Mouse (Mus musculus) testis, adult 2 months (tissue): ENCODE results near the gene Sptlc2. TPM values are rescaled to one million over a fixed set of nuclear protein-coding genes. Genes with fewer than 3 reads are reported as not detected.

ENCODE experiments used
- H3K27ac ChIP-seq: fragments of 200-500 bp; 2 replicates; pipeline ENCODE4 v1.5.1; 2012; ENCODE audit warnings: low read depth, low read length; ENCODE audit not compliant: control insufficient read depth, insufficient read depth
- H3K27me3 ChIP-seq: fragments of 200-500 bp; 2 replicates; pipeline ENCODE4 v1.6.1; 2012; ENCODE audit warnings: mild to moderate bottlenecking, low read length, moderate library complexity; ENCODE audit not compliant: control insufficient read depth, insufficient read depth
- H3K36me3 ChIP-seq: fragments of 200-500 bp; 2 replicates; pipeline ENCODE4 v1.6.1; 2012; ENCODE audit warnings: mild to moderate bottlenecking, low read length; ENCODE audit not compliant: control insufficient read depth, insufficient read depth
- H3K4me1 ChIP-seq: fragments of 200-500 bp; 2 replicates; pipeline ENCODE4 v1.6.1; 2012; ENCODE audit warnings: low read length; ENCODE audit not compliant: control insufficient read depth, insufficient read depth
- H3K4me3 ChIP-seq: fragments of 200-500 bp; 2 replicates; pipeline ENCODE4 v1.5.1; 2012; ENCODE audit warnings: low read depth, mild to moderate bottlenecking, low read length, moderate library complexity, mixed read lengths; ENCODE audit not compliant: control insufficient read depth
- CTCF ChIP-seq: fragments of 200-500 bp; IDR thresholded peaks from 2 replicates; pipeline ENCODE4 v1.5.1; 2012; ENCODE audit warnings: low read depth, mild to moderate bottlenecking, inconsistent platforms, low read length, moderate library complexity; ENCODE audit not compliant: control insufficient read depth, insufficient read depth, insufficient replicate concordance
- POLR2A ChIP-seq: fragments of 200-500 bp; IDR thresholded peaks from 2 replicates; pipeline ENCODE4 v1.6.1; 2012; ENCODE audit warnings: low read depth, mild to moderate bottlenecking, inconsistent platforms, low read length, moderate library complexity; ENCODE audit not compliant: control insufficient read depth
- polyA plus RNA-seq: library from polyadenylated mRNA; depleted of rRNA; stranded (reverse); fragments of >200 nt; gene quantifications from 2 replicates; pipeline ENCODE4 v1.2.3, GENCODE M21; 2012

The Sptlc2 gene
- polyA plus RNA-seq, 1 experiment, result 9.4 TPM

- no peak overlapping the region for H3K27ac ChIP-seq
- no peaks in the 10 kb centered on the region for H3K27me3 ChIP-seq
- peaks cover 3% of the 10 kb centered on the region; the same call in 1 of the 2 replicates for H3K4me1 ChIP-seq
- no peaks in the 10 kb centered on the region; the same call in 1 of the 2 replicates for H3K36me3 ChIP-seq
- H3K4me3 ChIP-seq, result no peak overlapping the region
- TF ChIP-seq CTCF, result no peak
- no peak for TF ChIP-seq POLR2A
Measured at GRCm38 (mm10) chr12:87305767-87306583, 82.2 kb downstream of the Sptlc2 start.

GRCm38 (mm10) chr12:87301189-87301588 is 87.0 kb downstream of the Sptlc2 start:
- no peaks in the 10 kb centered on the region for H3K36me3 ChIP-seq
- H3K27ac ChIP-seq, result no peak overlapping the region
- peaks cover 2% of the 10 kb centered on the region; the same call in 1 of the 2 replicates for H3K27me3 ChIP-seq
- peaks cover 17% of the 10 kb centered on the region for H3K4me1 ChIP-seq
- H3K4me3 ChIP-seq, result no peak overlapping the region
- TF ChIP-seq CTCF, result no peak
- no peak for TF ChIP-seq POLR2A

GRCm38 (mm10) chr12:87300441-87300690 is 87.8 kb downstream of the Sptlc2 start:
- H3K27ac ChIP-seq, result no peak overlapping the region
- TF ChIP-seq CTCF (no peak), POLR2A (no peak)
- H3K27me3 ChIP-seq, result peaks cover 2% of the 10 kb centered on the region; the same call in 1 of the 2 replicates

GRCm38 (mm10) chr12:87299657-87300440 is 88.3 kb downstream of the Sptlc2 start, which contains the start of gene Ism2:
Gene Ism2, minus strand, starts transcription at chr12:87299705.
- H3K36me3 ChIP-seq, result no peaks in the 10 kb centered on the region
- H3K4me3 ChIP-seq, result peak within 1 kb of the TSS; percentile 85
- H3K4me1 ChIP-seq, result peaks cover 15% of the 10 kb centered on the region
- H3K27ac ChIP-seq, result no peak within 1 kb of the TSS
- H3K27me3 ChIP-seq, result peaks cover 2% of the 10 kb centered on the region; the same call in 1 of the 2 replicates
- TF ChIP-seq POLR2A (no peak), CTCF (no peak)

More at GRCm38 (mm10) chr12:87300441-87300690, 87.8 kb downstream of the Sptlc2 start:
- Histone ChIP-seq H3K4me1 (peaks cover 15% of the 10 kb centered on the region), H3K36me3 (no peaks in the 10 kb centered on the region), H3K4me3 (peak overlapping the region; percentile 85)

GRCm38 (mm10) chr12:87299037-87299656 is 89.0 kb downstream of the Sptlc2 start:
- TF ChIP-seq POLR2A (no peak), CTCF (no peak)
- Histone ChIP-seq H3K4me1 (peaks cover 15% of the 10 kb centered on the region), H3K27me3 (peaks cover 2% of the 10 kb centered on the region; the same call in 1 of the 2 replicates), H3K4me3 (peak overlapping the region; percentile 85), H3K36me3 (no peaks in the 10 kb centered on the region), H3K27ac (no peak overlapping the region)

GRCm38 (mm10) chr12:87293934-87294333 is 94.2 kb downstream of the Sptlc2 start:
- no peaks in the 10 kb centered on the region for H3K27me3 ChIP-seq
- H3K4me1 ChIP-seq, result peaks cover under 1% of the 10 kb centered on the region; the same call in 1 of the 2 replicates
- H3K27ac ChIP-seq, result no peak overlapping the region
- H3K4me3 ChIP-seq, result no peak overlapping the region
- TF ChIP-seq CTCF (no peak), POLR2A (no peak)
- no peaks in the 10 kb centered on the region for H3K36me3 ChIP-seq

- H3K4me1 ChIP-seq, result no peaks in the 10 kb centered on the region
- no peak overlapping the region for H3K27ac ChIP-seq
- H3K27me3 ChIP-seq, result no peaks in the 10 kb centered on the region
- H3K36me3 ChIP-seq, result no peaks in the 10 kb centered on the region
- TF ChIP-seq CTCF (no peak), POLR2A (no peak)
- no peak overlapping the region for H3K4me3 ChIP-seq
Measured at GRCm38 (mm10) chr12:87289100-87289499, 99.1 kb downstream of the Sptlc2 start.
